Mouse (Mus musculus) midbrain, embryonic 12.5 days (tissue): Measurements from ENCODE around the gene Cog1. TPM values are rescaled to one million over a fixed set of nuclear protein-coding genes. Genes with fewer than 3 reads are reported as not detected.

ENCODE experiments used
- ATAC-seq: fragments of 200-750 bp; cut with Nextera tagmentation; 2 replicates; pipeline ENCODE4 v1.8.0; 2017; ENCODE audit warnings: low read depth, moderate TSS enrichment, moderate library complexity; ENCODE audit not compliant: low FRiP score
- H3K27ac ChIP-seq: fragments of 300-500 bp; sonication (generic); replicated peaks from 2 replicates; pipeline ENCODE4 v1.5.1; 2016; ENCODE audit warnings: mild to moderate bottlenecking
- H3K27me3 ChIP-seq: fragments of 300-500 bp; sonication (generic); 2 replicates; pipeline ENCODE4 v1.6.1; 2016; ENCODE audit warnings: mild to moderate bottlenecking
- H3K36me3 ChIP-seq: fragments of 300-500 bp; sonication (generic); 2 replicates; pipeline ENCODE4 v1.6.1; 2016
- H3K4me1 ChIP-seq: fragments of 300-500 bp; sonication (generic); 2 replicates; pipeline ENCODE4 v1.6.1; 2016
- H3K4me2 ChIP-seq: fragments of 300-500 bp; sonication (generic); replicated peaks from 2 replicates; pipeline ENCODE4 v1.6.1; 2016; ENCODE audit warnings: mild to moderate bottlenecking, moderate library complexity
- H3K4me3 ChIP-seq: fragments of 300-500 bp; sonication (generic); 2 replicates; pipeline ENCODE4 v1.5.1; 2016; ENCODE audit warnings: mild to moderate bottlenecking
- H3K9ac ChIP-seq: fragments of 300-500 bp; sonication (generic); replicated peaks from 2 replicates; pipeline ENCODE4 v1.6.1; 2016; ENCODE audit warnings: mild to moderate bottlenecking, moderate library complexity
- H3K9me3 ChIP-seq: fragments of 300-500 bp; sonication (generic); 2 replicates; pipeline ENCODE4 v1.6.1; 2016; ENCODE audit warnings: mild to moderate bottlenecking
- WGBS: fragments of 180-500 bp; shearing (Covaris S2); methylation state at CpG from one replicate; pipeline ENCODE4 v1.1.7; 2016; 5-methylcytosine and 5-hydroxymethylcytosine counted together
- polyA plus RNA-seq: library from polyadenylated mRNA; unstranded; fragments of >200 nt; fragmentation: Nextera tagmentation; extraction: Ambion mirVana; gene quantifications from 2 replicates; pipeline ENCODE4 v1.2.1, GENCODE M21; 2016

Gene Cog1
- polyA plus RNA-seq, 1 experiment from 2014 or later: 39.6 TPM

DNA sequence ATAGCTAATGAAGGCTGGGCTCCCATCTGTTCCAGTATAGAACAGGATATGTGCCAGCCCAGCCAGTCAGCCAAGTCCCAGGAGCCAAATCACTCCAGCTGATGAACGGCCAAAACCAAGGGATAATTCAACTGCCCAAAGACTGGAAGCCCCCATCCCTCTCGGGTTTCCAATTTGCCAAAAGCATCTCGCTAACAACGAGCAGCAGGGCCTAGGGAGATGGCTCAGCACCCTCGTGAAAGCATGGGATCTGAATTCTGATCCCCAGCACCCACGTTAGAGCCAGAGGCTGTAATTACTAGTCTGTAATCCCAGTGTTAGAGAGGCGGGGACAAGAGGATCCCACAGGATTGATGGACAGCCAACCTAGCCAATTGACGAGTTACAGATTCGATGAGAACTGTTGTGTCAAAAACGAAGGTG lies 14.3 kb upstream of the Cog1 start:
- no peaks in the 10 kb centered on the region for H3K4me1 ChIP-seq
- no peak overlapping the region for H3K9ac ChIP-seq
- WGBS: 70% methylated on average over 10 of the region's 10 CpGs
- H3K9me3 ChIP-seq: 0 out of 2 replicates have a peak, but pooled peaks cover 4% of the 10 kb centered on the region
- H3K27ac ChIP-seq: no peak overlapping the region
- no peaks in the 10 kb centered on the region for H3K36me3 ChIP-seq
- H3K4me3 ChIP-seq: no peak overlapping the region
- no peak for ATAC-seq
- no peak overlapping the region for H3K4me2 ChIP-seq
- no peaks in the 10 kb centered on the region for H3K27me3 ChIP-seq

- no peak overlapping the region for H3K9ac ChIP-seq
- 0 out of 2 replicates have a peak, but pooled peaks cover 8% of the 10 kb centered on the region for H3K9me3 ChIP-seq
- H3K4me2 ChIP-seq: no peak overlapping the region
- 95% methylated on average over 12 of the region's 12 CpGs for WGBS
- ATAC-seq: no peak
- H3K4me1 ChIP-seq: no peaks in the 10 kb centered on the region
- H3K36me3 ChIP-seq: no peaks in the 10 kb centered on the region
- no peak overlapping the region for H3K4me3 ChIP-seq
- no peak overlapping the region for H3K27ac ChIP-seq
- peaks cover 6% of the 10 kb centered on the region; the same call in 1 of the 2 replicates for H3K27me3 ChIP-seq
These were observed 10.3 kb upstream of the Cog1 start for GRCm38 (mm10) chr11:113638680-113639079.

DNA sequence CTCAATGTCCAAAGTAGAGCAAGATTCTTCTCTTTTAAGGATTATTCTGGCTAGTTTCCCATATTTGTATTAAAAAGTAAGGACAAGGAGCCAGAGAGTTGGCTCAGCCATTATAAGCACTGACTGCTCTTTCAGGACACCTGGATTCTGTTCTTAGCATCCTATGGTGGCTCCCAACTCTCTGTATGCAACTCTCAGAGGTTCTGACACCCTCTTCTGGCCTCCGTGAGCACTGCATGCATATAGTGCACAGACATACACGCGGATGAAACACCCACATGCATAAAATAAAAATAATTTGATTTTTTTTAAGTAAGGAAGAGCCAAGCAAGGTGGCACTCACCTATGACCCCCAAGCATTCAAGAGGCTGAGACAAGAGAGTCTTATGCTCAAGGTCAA lies 3.8 kb upstream of the Cog1 start:
- Histone ChIP-seq H3K9me3 (0 out of 2 replicates have a peak, but pooled peaks cover under 1% of the 10 kb centered on the region), H3K4me1 (peaks cover 16% of the 10 kb centered on the region), H3K4me3 (no peak overlapping the region)

GRCm38 (mm10) chr11:113648152-113648551 lies 817 bp upstream of the Cog1 start:
- H3K4me2 ChIP-seq: peak overlapping the region; percentile 73
- WGBS: 2% methylated on average over 15 of the region's 15 CpGs
- no peak overlapping the region for H3K9ac ChIP-seq
- H3K27me3 ChIP-seq: peaks cover 23% of the 10 kb centered on the region
- H3K4me1 ChIP-seq: peaks cover 33% of the 10 kb centered on the region
- no peak for ATAC-seq
- H3K36me3 ChIP-seq: peaks cover 16% of the 10 kb centered on the region
- no peak overlapping the region for H3K4me3 ChIP-seq
- no peaks in the 10 kb centered on the region for H3K9me3 ChIP-seq
- no peak overlapping the region for H3K27ac ChIP-seq

More for the DNA sequence above, 3.8 kb upstream of the Cog1 start:
- Histone ChIP-seq H3K4me2 (no peak overlapping the region), H3K9ac (no peak overlapping the region), H3K27me3 (peaks cover 24% of the 10 kb centered on the region), H3K36me3 (no peaks in the 10 kb centered on the region), H3K27ac (no peak overlapping the region)
- no peak for ATAC-seq
- WGBS: 85% methylated on average over 3 of the region's 3 CpGs

- Histone ChIP-seq H3K9me3 (no peaks in the 10 kb centered on the region), H3K9ac (peak within 1 kb of the TSS; percentile 90), H3K4me1 (peaks cover 33% of the 10 kb centered on the region), H3K27ac (peak within 1 kb of the TSS; percentile 92), H3K27me3 (peaks cover 15% of the 10 kb centered on the region), H3K4me3 (peak within 1 kb of the TSS; percentile 96), H3K4me2 (peak within 1 kb of the TSS; percentile 73), H3K36me3 (peaks cover 31% of the 10 kb centered on the region)
- ATAC-seq: peak; percentile 81
- under 1% methylated on average over 89 of the region's 91 CpGs for WGBS
These were observed 613 bp downstream of the Cog1 start, which contains the start of gene Slc39a11 for GRCm38 (mm10) chr11:113649353-113650210. TSS of gene Slc39a11 (minus strand) at chr11:113650079.

- H3K27ac ChIP-seq: peak overlapping the region; percentile 92
- H3K4me1 ChIP-seq: peaks cover 33% of the 10 kb centered on the region
- H3K9ac ChIP-seq: no peak overlapping the region
- H3K9me3 ChIP-seq: no peaks in the 10 kb centered on the region
- 69% methylated on average over 22 of the region's 22 CpGs for WGBS
- peak overlapping the region; percentile 73 for H3K4me2 ChIP-seq
- peaks cover 8% of the 10 kb centered on the region for H3K27me3 ChIP-seq
- no peak for ATAC-seq
- peaks cover 48% of the 10 kb centered on the region for H3K36me3 ChIP-seq
- no peak overlapping the region for H3K4me3 ChIP-seq
These were observed 2.4 kb downstream of the Cog1 start for GRCm38 (mm10) chr11:113651206-113651906.

- ATAC-seq: no peak; the same call in 1 of the 2 replicates
- Histone ChIP-seq H3K4me3 (no peak overlapping the region), H3K9me3 (no peaks in the 10 kb centered on the region), H3K36me3 (peaks cover 54% of the 10 kb centered on the region), H3K4me1 (peaks cover 33% of the 10 kb centered on the region), H3K27ac (peak overlapping the region; percentile 58), H3K9ac (no peak overlapping the region), H3K4me2 (peak overlapping the region; percentile 5; the same call in 1 of the 2 replicates), H3K27me3 (peaks cover 8% of the 10 kb centered on the region)
- 43% methylated on average over 8 of the region's 8 CpGs for WGBS
These were observed 2.9 kb downstream of the Cog1 start for GRCm38 (mm10) chr11:113651907-113652273.

DNA sequence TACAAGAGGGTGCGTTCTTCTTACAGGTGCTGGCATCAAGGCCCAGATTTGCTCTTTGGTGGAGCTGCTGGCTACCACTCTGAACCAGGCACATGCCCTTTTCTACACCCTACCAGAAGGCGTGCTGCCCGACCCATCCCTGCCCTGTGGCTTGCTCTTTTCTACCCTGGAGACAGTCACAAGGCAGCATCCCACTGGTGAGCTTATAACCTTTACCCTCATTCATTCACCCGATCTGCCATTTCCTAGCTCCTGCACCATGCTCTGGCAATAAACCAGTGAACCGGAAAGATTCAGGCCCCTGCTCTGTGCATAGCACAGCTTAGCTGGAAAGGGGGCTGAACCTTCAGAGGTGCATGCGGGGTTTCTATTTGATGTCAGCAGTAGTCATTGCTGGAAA lies 3.5 kb downstream of the Cog1 start:
- H3K4me2 ChIP-seq: no peak overlapping the region
- H3K27ac ChIP-seq: no peak overlapping the region
- H3K4me3 ChIP-seq: no peak overlapping the region
- no peak overlapping the region for H3K9ac ChIP-seq
- H3K27me3 ChIP-seq: peaks cover 4% of the 10 kb centered on the region; the same call in 1 of the 2 replicates
- ATAC-seq: no peak
- WGBS: 89% methylated on average over 6 of the region's 6 CpGs
- H3K4me1 ChIP-seq: peaks cover 33% of the 10 kb centered on the region
- peaks cover 60% of the 10 kb centered on the region for H3K36me3 ChIP-seq
- H3K9me3 ChIP-seq: no peaks in the 10 kb centered on the region

DNA sequence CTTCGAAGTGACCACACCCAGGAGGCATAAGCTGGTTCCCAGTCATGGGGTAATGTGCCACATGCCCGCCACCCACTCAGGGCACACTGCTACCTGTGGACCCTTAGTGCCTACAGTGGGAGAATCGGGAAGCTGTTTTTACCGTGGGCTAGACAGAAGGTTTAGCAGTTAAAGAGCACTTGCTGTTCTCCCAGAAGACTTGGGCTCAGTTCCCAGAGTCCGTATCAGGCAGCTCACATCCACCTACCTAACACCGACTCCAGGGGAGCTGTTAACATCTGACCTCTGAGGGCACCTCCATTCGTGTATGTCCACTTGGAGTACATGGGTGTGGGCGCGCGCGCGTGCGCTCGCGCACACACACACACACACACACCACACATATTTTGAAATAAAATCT lies 5.1 kb downstream of the Cog1 start:
- Histone ChIP-seq H3K4me3 (no peak overlapping the region), H3K9me3 (no peaks in the 10 kb centered on the region), H3K27me3 (no peaks in the 10 kb centered on the region), H3K4me2 (no peak overlapping the region), H3K9ac (no peak overlapping the region), H3K27ac (no peak overlapping the region), H3K36me3 (peaks cover 76% of the 10 kb centered on the region), H3K4me1 (peaks cover 22% of the 10 kb centered on the region)
- no peak for ATAC-seq
- 93% methylated on average over 15 of the region's 15 CpGs for WGBS

- peaks cover 82% of the 10 kb centered on the region for H3K36me3 ChIP-seq
- no peak overlapping the region for H3K27ac ChIP-seq
- no peak overlapping the region for H3K4me2 ChIP-seq
- peaks cover 20% of the 10 kb centered on the region for H3K4me1 ChIP-seq
- ATAC-seq: no peak
- no peaks in the 10 kb centered on the region for H3K9me3 ChIP-seq
- no peaks in the 10 kb centered on the region for H3K27me3 ChIP-seq
- no peak overlapping the region for H3K4me3 ChIP-seq
- H3K9ac ChIP-seq: no peak overlapping the region
- 86% methylated on average over 18 of the region's 18 CpGs for WGBS
These were observed 5.7 kb downstream of the Cog1 start for GRCm38 (mm10) chr11:113654561-113655270.

DNA sequence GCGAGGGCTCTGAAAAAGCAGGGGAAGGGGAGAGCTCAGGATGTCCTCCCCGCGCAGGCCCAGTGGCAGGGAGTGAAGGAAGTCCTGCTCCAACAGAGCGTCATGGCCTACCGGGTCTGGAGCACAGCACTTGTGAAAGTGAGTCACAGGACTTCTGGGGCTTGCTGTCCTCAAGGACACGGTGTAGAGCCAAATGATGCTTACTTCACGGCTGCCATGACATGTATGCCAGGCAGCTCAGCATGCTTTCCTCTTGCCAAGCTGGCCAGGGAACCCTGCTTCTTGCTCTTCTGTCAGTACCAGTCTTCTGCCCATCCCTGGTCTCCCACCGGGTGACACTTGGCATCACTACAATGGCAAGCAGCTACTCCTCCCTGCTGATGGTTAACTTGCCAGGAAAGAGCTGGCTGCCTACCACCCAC lies 7.6 kb downstream of the Cog1 start:
- ATAC-seq: no peak
- no peak overlapping the region for H3K4me2 ChIP-seq
- no peak overlapping the region for H3K27ac ChIP-seq
- WGBS: 91% methylated on average over 8 of the region's 8 CpGs
- peaks cover 98% of the 10 kb centered on the region for H3K36me3 ChIP-seq
- no peak overlapping the region for H3K9ac ChIP-seq
- H3K27me3 ChIP-seq: no peaks in the 10 kb centered on the region
- 0 out of 2 replicates have a peak, but pooled peaks cover 8% of the 10 kb centered on the region for H3K4me1 ChIP-seq
- H3K4me3 ChIP-seq: no peak overlapping the region
- H3K9me3 ChIP-seq: no peaks in the 10 kb centered on the region
